9 mouse cellular contexts compared by ENCODE assay signal in the genomic region with DNA sequence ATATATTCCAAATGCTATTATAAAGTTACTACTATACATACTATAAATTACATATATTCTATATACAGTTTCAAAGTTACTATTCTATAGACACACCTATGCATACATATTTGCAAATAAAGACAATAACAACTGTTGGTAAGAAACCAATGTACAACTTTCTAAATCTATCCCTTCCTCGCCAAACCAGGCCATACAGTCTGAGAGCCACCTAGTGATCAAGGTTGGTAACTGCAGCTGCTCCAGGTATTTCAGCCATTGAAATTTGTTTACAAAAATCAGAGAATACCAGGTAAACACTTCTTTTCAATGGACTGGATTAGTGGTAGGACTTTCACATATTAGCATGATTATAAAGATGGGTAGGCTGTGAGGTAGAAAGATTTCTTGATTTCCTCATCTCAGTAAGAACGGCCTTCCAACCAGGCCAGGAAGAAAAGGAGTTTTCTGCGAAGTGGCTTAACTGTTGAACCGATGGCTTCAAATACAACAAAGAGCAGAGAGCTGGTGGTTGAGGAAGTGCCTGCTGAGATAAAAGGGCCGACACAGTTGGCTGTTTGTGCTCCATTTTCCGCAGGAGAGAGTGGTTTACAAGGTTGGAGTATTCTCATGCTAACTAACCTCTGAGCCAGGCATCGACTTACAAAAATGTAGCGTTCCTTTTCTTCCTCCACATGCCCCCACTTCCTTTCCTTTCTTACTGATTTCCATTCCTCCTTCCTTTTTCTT. TPM values are rescaled to one million over a fixed set of nuclear protein-coding genes. Genes with fewer than 3 reads are reported as not detected.
A peak's percentile ranks its signal among the peaks of the same experiment; 100 is the strongest.
DNase-seq lines count a peak whose midpoint lies in the region; ATAC-seq and TF ChIP-seq lines count a peak whose summit lies in the region.
"Had no signal": no experiment of that assay in that cellular context is flagged by ENCODE, and none has a peak within 500 bp of the region (broad histone marks: within the 10 kb centered on the region; RNA-seq: fewer than 3 reads in every experiment).

No protein-coding gene starts in this region.

- H3K9ac ChIP-seq in hindbrain, embryonic 15.5 days: no peak overlapping the region
- no peak overlapping the region for H3K9ac ChIP-seq in midbrain, embryonic 14.5 days (replicated peaks; ENCODE audit: low read length)
- no peak overlapping the region for H3K9ac ChIP-seq in intestine, embryonic 15.5 days

- intact Hi-C loops in left cerebral cortex, adult 2 months (cut with DNase I): loop anchor here (2.0 kb wide), 1 partner anchor 32 kb away; the partner anchor contains the start of gene Zyx
- intact Hi-C loops in left cerebral cortex, postnatal 4 days (cut with DNase I): no loop called here

- 7% methylated on average over 8 of the region's 8 CpGs for WGBS in embryonic facial prominence, embryonic 10.5 days
- 2% methylated on average over 8 of the region's 8 CpGs for WGBS in hindbrain, embryonic 15.5 days
- 2% methylated on average over 8 of the region's 8 CpGs for WGBS in midbrain, embryonic 14.5 days
- whole genome bisulfite sequencing in intestine, embryonic 15.5 days: 27% methylated on average over 8 of the region's 8 CpGs

- H3K4me2 ChIP-seq in hindbrain, embryonic 15.5 days: peak overlapping the region; percentile 19; the same call in 1 of the 2 replicates
- peak overlapping the region; percentile 2 for H3K4me2 ChIP-seq in midbrain, embryonic 14.5 days (ENCODE audit: low read length)
- no peak overlapping the region for H3K4me2 ChIP-seq in intestine, embryonic 15.5 days (replicated peaks)

- H3K9me3 ChIP-seq in embryonic facial prominence, embryonic 10.5 days: no peaks in the 10 kb centered on the region
- H3K9me3 ChIP-seq in hindbrain, embryonic 15.5 days: no peaks in the 10 kb centered on the region
- no peaks in the 10 kb centered on the region for H3K9me3 ChIP-seq in midbrain, embryonic 14.5 days (ENCODE audit: control insufficient read depth, low read length)
- H3K9me3 ChIP-seq in intestine, embryonic 15.5 days: no peaks in the 10 kb centered on the region

- no peaks in the 10 kb centered on the region for H3K36me3 ChIP-seq in embryonic facial prominence, embryonic 10.5 days (replicated peaks)
- no peaks in the 10 kb centered on the region for H3K36me3 ChIP-seq in hindbrain, embryonic 15.5 days
- H3K36me3 ChIP-seq in midbrain, embryonic 14.5 days (ENCODE audit: control insufficient read depth, insufficient read depth, low read length): no peaks in the 10 kb centered on the region
- no peaks in the 10 kb centered on the region for H3K36me3 ChIP-seq in intestine, embryonic 15.5 days

- H3K4me1 ChIP-seq in embryonic facial prominence, embryonic 10.5 days: peaks cover 12% of the 10 kb centered on the region
- H3K4me1 ChIP-seq in hindbrain, embryonic 15.5 days (replicated peaks): no peaks in the 10 kb centered on the region
- no peaks in the 10 kb centered on the region for H3K4me1 ChIP-seq in midbrain, embryonic 14.5 days (ENCODE audit: control insufficient read depth, insufficient read depth, low read length)
- H3K4me1 ChIP-seq in intestine, embryonic 15.5 days (replicated peaks): no peaks in the 10 kb centered on the region; the same call in 1 of the 2 replicates

- H3K4me3 ChIP-seq in left cerebral cortex, adult 2 months: no peak overlapping the region
- no peak overlapping the region for H3K4me3 ChIP-seq in embryonic facial prominence, embryonic 10.5 days
- no peak overlapping the region for H3K4me3 ChIP-seq in hindbrain, embryonic 15.5 days
- H3K4me3 ChIP-seq in midbrain, embryonic 14.5 days (replicated peaks; ENCODE audit: low read depth, low read length): no peak overlapping the region
- H3K4me3 ChIP-seq in intestine, embryonic 15.5 days (replicated peaks): no peak overlapping the region
- H3K4me3 ChIP-seq: erythroblast, embryonic 14.5 days had no signal

- peak; percentile 96 for TF ChIP-seq CTCF in left cerebral cortex, adult 2 months (IDR thresholded peaks at IDR 0.05)

- H3K27me3 ChIP-seq in embryonic facial prominence, embryonic 10.5 days (replicated peaks; ENCODE audit: low read depth, poor library complexity, severe bottlenecking): no peaks in the 10 kb centered on the region
- H3K27me3 ChIP-seq in hindbrain, embryonic 15.5 days: no peaks in the 10 kb centered on the region
- H3K27me3 ChIP-seq in midbrain, embryonic 14.5 days (ENCODE audit: control insufficient read depth, insufficient read depth, low read length): no peaks in the 10 kb centered on the region
- no peaks in the 10 kb centered on the region for H3K27me3 ChIP-seq in intestine, embryonic 15.5 days (replicated peaks)

- no peak for DNase-seq in left cerebral cortex, adult 2 months (ENCODE audit: extremely low spot score in 1 of 2, low spot score in 2 of 2)
- DNase-seq in left cerebral cortex, postnatal 4 days: no peak
- DNase-seq in MN1 (ENCODE audit: low spot score): peak; percentile 40
- peak; percentile 46 for DNase-seq in embryonic facial prominence, embryonic 10.5 days (ENCODE audit: low spot score)
- DNase-seq in midbrain, embryonic 14.5 days: peak; percentile 84
- DNase-seq in right cerebral cortex, postnatal 14 days: no peak

- no peak for ATAC-seq in hindbrain, embryonic 15.5 days (ENCODE audit: low FRiP score, low read depth)
- ATAC-seq in midbrain, embryonic 14.5 days (ENCODE audit: low FRiP score, low TSS enrichment): no peak
- no peak for ATAC-seq in intestine, embryonic 15.5 days

- no peak overlapping the region for H3K27ac ChIP-seq in left cerebral cortex, adult 2 months
- no peak overlapping the region for H3K27ac ChIP-seq in embryonic facial prominence, embryonic 10.5 days (replicated peaks)
- H3K27ac ChIP-seq in hindbrain, embryonic 15.5 days (replicated peaks): no peak overlapping the region
- no peak overlapping the region for H3K27ac ChIP-seq in midbrain, embryonic 14.5 days (replicated peaks; ENCODE audit: low read depth, low read length)
- H3K27ac ChIP-seq in intestine, embryonic 15.5 days: no peak overlapping the region

RNA-seq across cellular contexts. Expression of gene Epha1, which starts 7.5 kb away (rescaled TPM):
- total RNA-seq in left cerebral cortex, adult 2 months (2021): under 1 TPM; 0.12 to 0.29 TPM
- under 1 TPM; 0.14 to 0.18 TPM for total RNA-seq in left cerebral cortex, postnatal 4 days (2021)
- 3.9 and 5.1 TPM in 2 replicates for polyA plus RNA-seq in embryonic facial prominence, embryonic 10.5 days (2016; fragmentation: Nextera tagmentation; extraction: Ambion mirVana)
- 0.29 and 0.56 TPM in 2 replicates for polyA plus RNA-seq in hindbrain, embryonic 15.5 days (2015; fragmentation: Nextera tagmentation; extraction: Ambion mirVana)
- polyA plus RNA-seq in midbrain, embryonic 14.5 days (2014; fragmentation: Nextera tagmentation; extraction: Ambion mirVana): 0.09 and 0.14 TPM in 2 replicates
- 7.6 TPM in 2 replicates for polyA plus RNA-seq in intestine, embryonic 15.5 days (2015; fragmentation: Nextera tagmentation; extraction: Ambion mirVana)

RNA-seq across cellular contexts. Expression of gene Tas2r143, which starts 19.5 kb away (rescaled TPM):
- total RNA-seq in left cerebral cortex, adult 2 months (2021): not detected
- total RNA-seq in left cerebral cortex, postnatal 4 days (2021): not detected
- not detected in 2 replicates for polyA plus RNA-seq in embryonic facial prominence, embryonic 10.5 days (2016; fragmentation: Nextera tagmentation; extraction: Ambion mirVana)
- polyA plus RNA-seq in hindbrain, embryonic 15.5 days (2015; fragmentation: Nextera tagmentation; extraction: Ambion mirVana): not detected in 2 replicates
- not detected in 2 replicates for polyA plus RNA-seq in midbrain, embryonic 14.5 days (2014; fragmentation: Nextera tagmentation; extraction: Ambion mirVana)
- not detected in 2 replicates for polyA plus RNA-seq in intestine, embryonic 15.5 days (2015; fragmentation: Nextera tagmentation; extraction: Ambion mirVana)
- polyA plus RNA-seq: erythroblast, embryonic 14.5 days had no signal

RNA-seq across cellular contexts. Expression of gene Tas2r135, which starts 24.7 kb away (rescaled TPM):
- total RNA-seq in left cerebral cortex, adult 2 months (2021): not detected
- total RNA-seq in left cerebral cortex, postnatal 4 days (2021): under 1 TPM in 1 of 2 experiments, not detected in 1; 0.36 TPM
- not detected in 2 replicates for polyA plus RNA-seq in embryonic facial prominence, embryonic 10.5 days (2016; fragmentation: Nextera tagmentation; extraction: Ambion mirVana)
- not detected in 2 replicates for polyA plus RNA-seq in hindbrain, embryonic 15.5 days (2015; fragmentation: Nextera tagmentation; extraction: Ambion mirVana)
- not detected in 2 replicates for polyA plus RNA-seq in midbrain, embryonic 14.5 days (2014; fragmentation: Nextera tagmentation; extraction: Ambion mirVana)
- not detected in 2 replicates for polyA plus RNA-seq in intestine, embryonic 15.5 days (2015; fragmentation: Nextera tagmentation; extraction: Ambion mirVana)
- polyA plus RNA-seq: erythroblast, embryonic 14.5 days had no signal

RNA-seq across cellular contexts. Expression of gene Zyx, which starts 31.1 kb away (rescaled TPM):
- total RNA-seq in left cerebral cortex, adult 2 months (2021): 10 to 100 TPM; 47.6 to 47.8 TPM
- 10 to 100 TPM; 43.9 to 49.8 TPM for total RNA-seq in left cerebral cortex, postnatal 4 days (2021)
- polyA plus RNA-seq in embryonic facial prominence, embryonic 10.5 days (2016; fragmentation: Nextera tagmentation; extraction: Ambion mirVana): 93.8 and 96.9 TPM in 2 replicates
- polyA plus RNA-seq in hindbrain, embryonic 15.5 days (2015; fragmentation: Nextera tagmentation; extraction: Ambion mirVana): 50.2 and 63.0 TPM in 2 replicates
- polyA plus RNA-seq in midbrain, embryonic 14.5 days (2014; fragmentation: Nextera tagmentation; extraction: Ambion mirVana): 42.1 and 55.7 TPM in 2 replicates
- 82.7 and 83.4 TPM in 2 replicates for polyA plus RNA-seq in intestine, embryonic 15.5 days (2015; fragmentation: Nextera tagmentation; extraction: Ambion mirVana)

RNA-seq across cellular contexts. Expression of gene Tas2r126, which starts 53.8 kb away (rescaled TPM):
- total RNA-seq in left cerebral cortex, adult 2 months (2021): not detected
- total RNA-seq in left cerebral cortex, postnatal 4 days (2021): not detected
- not detected in 2 replicates for polyA plus RNA-seq in embryonic facial prominence, embryonic 10.5 days (2016; fragmentation: Nextera tagmentation; extraction: Ambion mirVana)
- not detected in 2 replicates for polyA plus RNA-seq in hindbrain, embryonic 15.5 days (2015; fragmentation: Nextera tagmentation; extraction: Ambion mirVana)
- not detected in 2 replicates for polyA plus RNA-seq in midbrain, embryonic 14.5 days (2014; fragmentation: Nextera tagmentation; extraction: Ambion mirVana)
- polyA plus RNA-seq in intestine, embryonic 15.5 days (2015; fragmentation: Nextera tagmentation; extraction: Ambion mirVana): not detected in 2 replicates
- polyA plus RNA-seq: erythroblast, embryonic 14.5 days had no signal

Comparison
In these comparisons a context has a peak if more than half of its experiments do, and no peak if none do; other contexts are left out.
1. DNase-seq: peak in MN1 (single experiment), embryonic facial prominence, embryonic 10.5 days (single experiment) and midbrain, embryonic 14.5 days (single experiment); none in left cerebral cortex, adult 2 months (0 of 2), left cerebral cortex, postnatal 4 days (single experiment) and right cerebral cortex, postnatal 14 days (single experiment).